Mouse (Mus musculus) embryo, embryonic 10.5 days (tissue): ENCODE data around the gene Mxd1.
A peak's percentile ranks its signal among the peaks of the same experiment; 100 is the strongest.

Experiments used
- DNase-seq: peaks from one replicate; pipeline ENCODE4 v3.0.0-alpha.2; 2015; ENCODE audit warnings: low spot score

Mxd1 gene

GRCm38 (mm10) chr6:86646143-86646542 lies 22.8 kb downstream of the Mxd1 start:
- DNase-seq, result no peak

- no peak for DNase-seq
Observed at GRCm38 (mm10) chr6:86645551-86645950, 23.4 kb downstream of the Mxd1 start.

DNA sequence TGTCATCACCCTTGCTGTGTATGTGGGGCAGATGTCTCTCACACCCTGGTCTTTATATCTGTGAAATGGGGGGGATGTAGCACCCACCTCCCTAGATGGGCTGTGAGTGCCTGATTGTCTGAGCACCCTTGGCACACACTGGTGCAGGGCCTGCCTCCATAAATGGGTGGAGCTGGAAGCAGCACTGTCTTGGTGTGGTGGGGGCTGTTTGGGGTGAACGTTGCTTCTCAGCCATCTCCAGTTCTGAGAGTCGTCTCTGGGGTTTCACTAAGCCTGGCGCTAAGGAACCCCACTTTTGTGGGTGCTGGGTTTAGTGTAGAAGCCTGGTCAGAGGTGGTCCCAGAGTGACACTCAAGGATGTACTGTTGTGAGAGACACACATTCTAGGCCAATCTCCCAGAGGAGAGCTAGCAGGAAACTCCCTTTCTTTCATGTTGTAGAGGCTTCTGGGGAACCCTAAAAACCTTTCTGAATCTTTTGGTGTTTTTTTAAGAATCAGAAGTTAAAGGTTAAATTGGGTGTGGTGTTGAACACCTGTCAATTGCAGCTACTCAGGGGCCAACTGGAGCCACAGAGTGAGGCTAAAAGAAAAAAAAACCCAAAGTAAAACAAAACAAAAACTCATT lies 24.1 kb downstream of the Mxd1 start:
- DNase-seq, result no peak

DNA sequence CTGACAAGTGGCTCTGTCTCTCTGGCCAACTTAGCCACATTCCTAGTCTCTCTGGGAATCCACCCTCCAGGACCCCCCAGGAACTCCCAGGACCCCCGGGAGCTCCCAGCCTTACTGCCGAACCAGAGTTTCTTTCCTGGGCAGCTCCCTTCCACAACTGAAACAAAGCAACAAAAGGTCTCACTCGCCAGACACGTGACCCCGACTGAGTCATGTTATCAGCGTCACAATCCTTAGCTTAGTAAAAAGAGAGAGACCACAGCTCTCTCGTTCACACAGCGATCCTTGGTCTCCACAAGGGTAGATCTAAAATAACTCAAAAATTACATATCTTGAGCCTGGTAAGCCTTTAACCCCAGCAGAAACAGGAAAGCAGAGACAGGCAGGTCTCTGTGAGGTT lies 27.2 kb downstream of the Mxd1 start:
- DNase-seq, result no peak

GRCm38 (mm10) chr6:86640776-86641175 lies 28.2 kb downstream of the Mxd1 start:
- no peak for DNase-seq

DNA sequence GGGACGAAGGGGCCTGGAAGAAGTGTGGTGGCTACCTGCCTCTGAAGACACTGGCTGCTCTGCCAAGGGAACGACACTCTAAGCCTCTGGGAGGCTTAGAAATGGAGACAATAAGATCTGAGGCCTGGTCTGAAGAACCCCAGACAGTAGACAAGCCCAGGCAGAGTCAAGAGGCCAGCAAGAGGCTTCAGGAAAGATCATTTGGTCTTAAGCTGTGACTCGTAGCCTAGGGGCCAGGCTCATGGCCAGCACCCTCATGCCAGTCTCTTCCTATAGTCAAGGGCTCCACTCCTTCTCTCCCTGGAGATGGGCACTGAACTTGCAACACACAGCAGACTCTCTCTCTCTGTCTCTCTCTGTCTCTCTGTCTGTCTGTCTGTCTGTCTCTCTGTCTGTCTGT lies 28.8 kb downstream of the Mxd1 start:
- DNase-seq, result no peak

DNA sequence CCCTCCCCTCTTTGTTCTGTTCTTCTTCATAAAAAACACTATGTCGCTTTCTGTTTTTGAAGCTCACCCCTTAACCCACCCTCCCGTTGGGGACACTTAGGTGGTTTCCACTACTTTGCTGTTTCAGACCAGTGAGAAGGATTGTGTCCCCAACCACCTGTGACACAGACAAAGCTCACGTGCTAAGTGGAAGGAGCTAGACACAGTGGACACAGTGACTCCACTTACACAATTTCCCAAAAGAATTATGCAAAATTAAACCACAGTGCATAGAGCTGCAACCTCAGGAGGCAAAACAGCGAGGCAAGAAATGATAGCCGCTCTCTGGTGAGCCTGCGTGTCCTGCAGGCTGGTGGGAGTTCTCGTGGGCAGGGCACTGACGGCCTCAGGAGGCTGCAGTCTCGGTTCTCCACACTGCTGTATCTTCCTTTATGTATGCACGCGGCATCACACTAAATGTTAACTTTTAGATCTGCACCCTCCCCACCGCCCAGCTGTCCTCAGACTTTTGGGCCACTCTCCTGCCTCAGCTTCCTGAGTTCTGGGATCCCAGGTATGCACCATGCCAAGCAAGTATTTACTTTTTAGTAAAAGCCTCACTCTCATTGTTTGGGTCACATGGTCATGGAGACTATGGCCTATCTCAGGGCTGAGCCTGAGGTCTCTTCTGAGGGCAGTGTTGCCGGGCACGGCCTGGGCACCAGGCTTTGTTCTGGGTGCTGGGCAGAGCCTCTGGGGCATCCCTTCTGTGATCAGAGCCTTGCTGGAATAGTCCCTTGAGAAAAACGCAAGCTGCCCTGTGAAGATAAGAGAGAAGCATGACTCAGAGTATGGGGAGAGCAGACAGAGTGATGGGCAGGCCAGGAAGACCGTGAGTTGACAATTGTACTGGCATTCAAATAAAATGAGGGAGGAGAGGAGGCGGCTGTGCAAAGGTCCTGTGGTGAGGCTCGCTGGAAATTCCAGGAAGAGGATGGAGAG lies 29.5 kb downstream of the Mxd1 start:
- DNase-seq, result no peak

GRCm38 (mm10) chr6:86638434-86638833 lies 30.5 kb downstream of the Mxd1 start:
- peak; percentile 15 for DNase-seq

DNA sequence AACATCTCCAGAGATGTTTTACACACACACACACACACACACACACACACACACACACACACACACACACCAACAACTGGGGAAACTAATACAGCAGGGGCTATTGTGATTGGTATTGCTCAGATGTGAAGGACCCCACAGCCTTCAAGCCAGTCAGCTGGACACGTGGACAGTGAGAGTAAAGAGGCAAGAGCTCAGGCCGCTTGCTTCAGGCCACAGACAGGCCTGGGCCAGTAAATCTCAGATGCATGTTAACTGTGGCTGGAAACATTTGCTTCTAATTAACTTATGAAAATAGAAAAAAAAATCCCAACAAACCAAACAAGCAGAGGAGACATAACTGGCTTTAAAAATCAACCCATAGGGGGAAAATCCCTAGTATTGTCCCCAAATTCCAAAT lies 31.1 kb downstream of the Mxd1 start:
- DNase-seq, result no peak

- DNase-seq, result no peak
Observed at GRCm38 (mm10) chr6:86637171-86637835, 31.7 kb downstream of the Mxd1 start.

GRCm38 (mm10) chr6:86636495-86636894 lies 32.5 kb downstream of the Mxd1 start:
- no peak for DNase-seq

- DNase-seq, result no peak
Observed at GRCm38 (mm10) chr6:86630141-86630540, 38.8 kb downstream of the Mxd1 start.

GRCm38 (mm10) chr6:86627946-86628345 lies 41.0 kb downstream of the Mxd1 start, which contains the start of gene Asprv1:
Gene Asprv1 (plus strand): TSS chr6:86628164.
- DNase-seq, result no peak

GRCm38 (mm10) chr6:86624074-86625030 lies 44.6 kb downstream of the Mxd1 start:
- DNase-seq, result no peak

DNA sequence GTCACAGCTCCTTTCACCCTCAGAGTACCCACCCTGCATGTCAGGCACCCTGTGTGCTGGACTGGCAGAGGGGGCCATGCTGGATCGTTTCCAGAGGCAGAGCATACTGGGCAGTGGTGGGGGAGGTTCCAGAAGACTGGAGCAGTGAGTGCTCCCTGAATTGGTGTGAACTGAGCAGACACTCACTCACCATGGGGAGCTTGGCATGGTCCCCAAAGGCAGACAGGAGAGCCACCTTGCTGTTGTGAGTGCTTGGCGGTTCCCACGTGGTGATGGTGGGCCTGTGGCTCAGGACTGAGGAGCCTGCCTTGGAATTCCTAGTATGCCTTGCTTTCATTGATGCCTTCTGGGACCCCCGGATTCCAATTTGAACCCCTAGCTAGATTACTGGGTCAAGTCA lies 45.8 kb downstream of the Mxd1 start:
- no peak for DNase-seq

DNA sequence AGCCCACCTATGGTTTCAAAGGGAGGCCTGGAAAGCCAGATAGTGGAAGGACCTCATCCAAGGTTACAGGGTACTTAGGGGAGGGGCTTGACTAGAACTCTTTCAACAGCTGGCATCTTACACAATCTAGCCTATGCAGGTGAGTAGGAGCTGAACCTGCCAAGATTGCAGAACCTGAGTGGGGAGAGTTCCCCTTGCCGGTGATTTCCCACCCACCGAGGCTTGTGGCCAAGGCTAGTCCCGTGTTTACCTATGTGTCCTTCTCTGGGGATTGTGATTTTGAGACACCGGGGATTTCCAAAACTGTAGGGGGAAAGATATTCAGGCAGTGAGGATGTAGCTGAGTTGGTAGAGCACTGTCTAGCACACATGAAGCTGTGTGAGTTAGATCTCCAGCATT lies 53.7 kb downstream of the Mxd1 start:
- no peak for DNase-seq

GRCm38 (mm10) chr6:86610714-86611113 lies 58.2 kb downstream of the Mxd1 start:
- no peak for DNase-seq

- no peak for DNase-seq
Observed at GRCm38 (mm10) chr6:86609235-86609634, 59.7 kb downstream of the Mxd1 start.

DNA sequence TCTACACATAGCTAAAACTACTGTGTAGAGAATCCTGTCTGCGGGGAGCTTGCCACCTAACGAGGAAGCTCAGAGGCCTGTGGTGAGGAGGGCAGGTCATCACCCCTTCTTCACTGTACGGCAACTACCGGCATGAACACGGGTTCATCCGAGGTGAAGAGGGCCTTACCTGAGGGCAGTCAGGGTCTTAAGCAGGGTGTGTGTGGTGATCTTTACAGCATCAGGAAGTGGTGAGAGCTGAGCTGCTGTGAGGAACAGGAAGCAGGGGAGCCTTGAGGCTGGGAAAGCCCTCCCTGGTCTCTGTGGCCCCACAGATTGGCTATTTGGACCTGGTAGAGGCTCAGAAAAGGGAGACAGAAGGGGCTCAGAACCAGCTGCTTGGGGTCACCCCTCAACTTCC lies 61.5 kb downstream of the Mxd1 start:
- DNase-seq, result no peak

GRCm38 (mm10) chr6:86606289-86606688 lies 62.7 kb downstream of the Mxd1 start:
- no peak for DNase-seq

- no peak for DNase-seq
Observed at GRCm38 (mm10) chr6:86605260-86605659, 63.7 kb downstream of the Mxd1 start.
